Comparison of ENCODE assay signal across 33 mouse cellular contexts in genomic region chr8:95551577-95551976, GRCm38 (mm10). TPM values are rescaled to one million over a fixed set of nuclear protein-coding genes. Genes with fewer than 3 reads are reported as not detected.
A peak's percentile ranks its signal among the peaks of the same experiment; 100 is the strongest.
DNase-seq lines count a peak whose midpoint lies in the region; ATAC-seq and TF ChIP-seq lines count a peak whose summit lies in the region.
"Had no signal": no experiment of that assay in that cellular context is flagged by ENCODE, and none has a peak within 500 bp of the region (broad histone marks: within the 10 kb centered on the region; RNA-seq: fewer than 3 reads in every experiment).

No protein-coding gene starts in this region.

- 56% methylated on average over 4 of the region's 4 CpGs for WGBS in hindbrain, embryonic 10.5 days
- WGBS in hindbrain, embryonic 13.5 days, result 56% methylated on average over 4 of the region's 4 CpGs
- 62% methylated on average over 4 of the region's 4 CpGs for WGBS in kidney, postnatal 0 days
- WGBS in kidney, embryonic 15.5 days, result 59% methylated on average over 4 of the region's 4 CpGs
- WGBS in liver, embryonic 14.5 days (ENCODE audit: insufficient replicate concordance), result 57% methylated on average over 4 of the region's 4 CpGs
- 61% methylated on average over 4 of the region's 4 CpGs for WGBS in liver, postnatal 0 days (ENCODE audit: insufficient replicate concordance)

- no peak overlapping the region for H3K4me2 ChIP-seq in hindbrain, embryonic 13.5 days
- no peak overlapping the region for H3K4me2 ChIP-seq in kidney, postnatal 0 days (ENCODE audit: low read length)
- no peak overlapping the region for H3K4me2 ChIP-seq in kidney, embryonic 15.5 days
- no peak overlapping the region for H3K4me2 ChIP-seq in liver, embryonic 14.5 days (ENCODE audit: low read depth)
- H3K4me2 ChIP-seq in liver, postnatal 0 days (ENCODE audit: low read depth, low read length), result no peak overlapping the region
- H3K4me2 ChIP-seq: embryonic facial prominence, embryonic 13.5 days; forebrain, embryonic 12.5 days; forebrain, embryonic 15.5 days; heart, embryonic 13.5 days; hindbrain, embryonic 12.5 days had no signal

- DNase-seq in hindbrain, embryonic 10.5 days (ENCODE audit: low spot score), result no peak
- DNase-seq in kidney, postnatal 0 days (ENCODE audit: low spot score), result no peak
- peak in 1 of 3 experiments; percentile 1 for DNase-seq in liver, embryonic 14.5 days (ENCODE audit: low read depth in 3 of 3, low spot score in 3 of 3)
- DNase-seq in liver, postnatal 0 days, result no peak
- no peak for DNase-seq in cerebellum, postnatal 25 days
- DNase-seq in adrenal gland, postnatal 14 days, result no peak
- DNase-seq: adrenal gland, adult 8-10 months; cerebellum, adult 11 months; cerebellum, adult 2 months; cerebellum, adult 9-11 months; cerebellum, postnatal 36 days; embryo, embryonic 11 days; gastrocnemius, postnatal 36 days; heart, adult 2 months; heart, postnatal 14 days; heart, postnatal 4 days had no signal

- H3K4me1 ChIP-seq in hindbrain, embryonic 10.5 days (replicated peaks), result peaks cover 35% of the 10 kb centered on the region
- H3K4me1 ChIP-seq in hindbrain, embryonic 13.5 days (replicated peaks), result peaks cover 8% of the 10 kb centered on the region
- H3K4me1 ChIP-seq in kidney, postnatal 0 days (replicated peaks; ENCODE audit: insufficient read depth, low read length), result no peaks in the 10 kb centered on the region
- H3K4me1 ChIP-seq in kidney, embryonic 15.5 days, result peaks cover 4% of the 10 kb centered on the region; the same call in 1 of the 2 replicates
- H3K4me1 ChIP-seq in liver, embryonic 14.5 days (replicated peaks; ENCODE audit: control insufficient read depth in 2 of 2, insufficient read depth in 2 of 2, low read length in 1 of 2), result peaks cover 0 to 2% of the 10 kb centered on the region in 2 experiments; a peak in 1 of 4 replicates
- H3K4me1 ChIP-seq in liver, postnatal 0 days (ENCODE audit: insufficient read depth), result no peaks in the 10 kb centered on the region
- H3K4me1 ChIP-seq: embryonic facial prominence, embryonic 13.5 days had no signal

- H3K9me3 ChIP-seq in hindbrain, embryonic 10.5 days, result no peaks in the 10 kb centered on the region
- H3K9me3 ChIP-seq in hindbrain, embryonic 13.5 days, result no peaks in the 10 kb centered on the region
- H3K9me3 ChIP-seq in kidney, postnatal 0 days (replicated peaks; ENCODE audit: low read length), result no peaks in the 10 kb centered on the region
- H3K9me3 ChIP-seq in kidney, embryonic 15.5 days (replicated peaks), result no peaks in the 10 kb centered on the region
- no peaks in the 10 kb centered on the region for H3K9me3 ChIP-seq in liver, embryonic 14.5 days (ENCODE audit: control insufficient read depth, low read length)
- H3K9me3 ChIP-seq in liver, postnatal 0 days (ENCODE audit: low read length), result no peaks in the 10 kb centered on the region
- H3K9me3 ChIP-seq: embryonic facial prominence, embryonic 10.5 days; embryonic facial prominence, embryonic 13.5 days; forebrain, embryonic 12.5 days; forebrain, embryonic 15.5 days; heart, embryonic 10.5 days; heart, embryonic 13.5 days; hindbrain, embryonic 12.5 days had no signal

- no peak for TF ChIP-seq EP300 in liver, embryonic 14.5 days (IDR thresholded peaks at IDR 0.05; ENCODE audit: low read depth)
- TF ChIP-seq EP300 in liver, postnatal 0 days (IDR thresholded peaks at IDR 0.05; ENCODE audit: low read depth), result no peak

- no peaks in the 10 kb centered on the region for H3K27me3 ChIP-seq in hindbrain, embryonic 10.5 days (ENCODE audit: insufficient read depth, poor library complexity, severe bottlenecking)
- no peaks in the 10 kb centered on the region for H3K27me3 ChIP-seq in hindbrain, embryonic 13.5 days
- no peaks in the 10 kb centered on the region for H3K27me3 ChIP-seq in kidney, postnatal 0 days (ENCODE audit: insufficient read depth, low read length)
- no peaks in the 10 kb centered on the region for H3K27me3 ChIP-seq in kidney, embryonic 15.5 days
- H3K27me3 ChIP-seq in liver, embryonic 14.5 days (ENCODE audit: control insufficient read depth, insufficient read depth, low read length), result no peaks in the 10 kb centered on the region
- H3K27me3 ChIP-seq in liver, postnatal 0 days (ENCODE audit: insufficient read depth, low read length), result no peaks in the 10 kb centered on the region
- H3K27me3 ChIP-seq: embryonic facial prominence, embryonic 13.5 days; forebrain, embryonic 12.5 days; forebrain, embryonic 15.5 days; heart, embryonic 13.5 days; hindbrain, embryonic 12.5 days had no signal

- no peak for ATAC-seq in hindbrain, embryonic 13.5 days (ENCODE audit: low FRiP score)
- ATAC-seq in kidney, postnatal 0 days (replicated peaks; ENCODE audit: low FRiP score, low read depth), result peak; percentile 43; the same call in 1 of the 2 replicates
- no peak for ATAC-seq in kidney, embryonic 15.5 days (replicated peaks; ENCODE audit: low FRiP score)
- peak; percentile 52; the same call in 1 of the 2 replicates for ATAC-seq in liver, embryonic 14.5 days (ENCODE audit: insufficient read depth)
- ATAC-seq in liver, postnatal 0 days, result peak; percentile 85
- ATAC-seq: activated CD4-positive, CD25-positive, alpha-beta regulatory T cell, adult 4 months; forebrain, embryonic 15.5 days; hindbrain, embryonic 16.5 days had no signal

- H3K9ac ChIP-seq in hindbrain, embryonic 13.5 days, result no peak overlapping the region
- H3K9ac ChIP-seq in kidney, postnatal 0 days (ENCODE audit: low read depth, low read length), result no peak overlapping the region
- no peak overlapping the region for H3K9ac ChIP-seq in kidney, embryonic 15.5 days
- no peak overlapping the region for H3K9ac ChIP-seq in liver, embryonic 14.5 days (replicated peaks)
- H3K9ac ChIP-seq in liver, postnatal 0 days (replicated peaks), result no peak overlapping the region
- H3K9ac ChIP-seq: embryonic facial prominence, embryonic 13.5 days; forebrain, embryonic 12.5 days; forebrain, embryonic 15.5 days; heart, embryonic 13.5 days; hindbrain, embryonic 12.5 days had no signal

- H3K4me3 ChIP-seq in hindbrain, embryonic 10.5 days, result no peak overlapping the region
- no peak overlapping the region for H3K4me3 ChIP-seq in hindbrain, embryonic 13.5 days
- H3K4me3 ChIP-seq in kidney, postnatal 0 days (replicated peaks; ENCODE audit: low read depth, low read length), result no peak overlapping the region
- no peak overlapping the region for H3K4me3 ChIP-seq in kidney, embryonic 15.5 days (replicated peaks)
- H3K4me3 ChIP-seq in liver, embryonic 14.5 days (ENCODE audit: insufficient read depth in 1 of 2, low read depth in 2 of 2, low read length in 2 of 2), result no peak overlapping the region
- H3K4me3 ChIP-seq in liver, postnatal 0 days (ENCODE audit: low read depth, low read length), result no peak overlapping the region
- H3K4me3 ChIP-seq: embryonic facial prominence, embryonic 10.5 days; embryonic facial prominence, embryonic 13.5 days; erythroblast, embryonic 14.5 days; forebrain, embryonic 12.5 days; forebrain, embryonic 15.5 days; heart, adult 2 months; heart, embryonic 10.5 days; heart, embryonic 13.5 days; hindbrain, embryonic 12.5 days had no signal

- H3K36me3 ChIP-seq in hindbrain, embryonic 10.5 days, result no peaks in the 10 kb centered on the region
- no peaks in the 10 kb centered on the region for H3K36me3 ChIP-seq in hindbrain, embryonic 13.5 days
- no peaks in the 10 kb centered on the region for H3K36me3 ChIP-seq in kidney, postnatal 0 days (ENCODE audit: insufficient read depth, low read length)
- H3K36me3 ChIP-seq in kidney, embryonic 15.5 days, result no peaks in the 10 kb centered on the region
- H3K36me3 ChIP-seq in liver, embryonic 14.5 days (replicated peaks; ENCODE audit: control insufficient read depth, insufficient read depth, low read depth), result no peaks in the 10 kb centered on the region
- no peaks in the 10 kb centered on the region for H3K36me3 ChIP-seq in liver, postnatal 0 days (replicated peaks; ENCODE audit: insufficient read depth, low read length)
- H3K36me3 ChIP-seq: embryonic facial prominence, embryonic 10.5 days; embryonic facial prominence, embryonic 13.5 days; forebrain, embryonic 12.5 days; forebrain, embryonic 15.5 days; heart, embryonic 10.5 days; heart, embryonic 13.5 days; hindbrain, embryonic 12.5 days had no signal

- no peak for TF ChIP-seq CTCF in kidney, postnatal 0 days (IDR thresholded peaks at IDR 0.05; ENCODE audit: low read depth)
- no peak for TF ChIP-seq CTCF in liver, embryonic 14.5 days (IDR thresholded peaks at IDR 0.05; ENCODE audit: low read depth)
- no peak for TF ChIP-seq CTCF in liver, postnatal 0 days (IDR thresholded peaks at IDR 0.05; ENCODE audit: low read depth)

- H3K27ac ChIP-seq in hindbrain, embryonic 10.5 days, result peak overlapping the region; percentile 29; the same call in 1 of the 2 replicates
- H3K27ac ChIP-seq in hindbrain, embryonic 13.5 days, result no peak overlapping the region
- no peak overlapping the region for H3K27ac ChIP-seq in kidney, postnatal 0 days
- H3K27ac ChIP-seq in kidney, embryonic 15.5 days, result no peak overlapping the region
- no peak overlapping the region for H3K27ac ChIP-seq in liver, embryonic 14.5 days
- H3K27ac ChIP-seq in liver, postnatal 0 days (ENCODE audit: low read depth), result no peak overlapping the region
- H3K27ac ChIP-seq: embryonic facial prominence, embryonic 10.5 days; embryonic facial prominence, embryonic 13.5 days; forebrain, embryonic 12.5 days; forebrain, embryonic 15.5 days; heart, adult 2 months; heart, embryonic 10.5 days; heart, embryonic 13.5 days; hindbrain, embryonic 12.5 days had no signal

RNA-seq across cellular contexts. Expression of gene Ccdc113, which starts 17.7 kb away (rescaled TPM):
- polyA plus RNA-seq in hindbrain, embryonic 10.5 days (2016; fragmentation: Nextera tagmentation; extraction: Ambion mirVana), result 0.98 and 2.6 TPM in 2 replicates
- polyA plus RNA-seq in hindbrain, embryonic 13.5 days (2015; fragmentation: Nextera tagmentation; extraction: Ambion mirVana), result 1.9 and 3.0 TPM in 2 replicates
- 1.5 and 2.2 TPM in 2 replicates for polyA plus RNA-seq in kidney, postnatal 0 days (2015; fragmentation: Nextera tagmentation; extraction: Ambion mirVana)
- 0.59 and 0.83 TPM in 2 replicates for polyA plus RNA-seq in kidney, embryonic 15.5 days (2015; fragmentation: Nextera tagmentation; extraction: Ambion mirVana)
- not detected in 2 replicates for polyA plus RNA-seq in liver, embryonic 14.5 days (2012; rRNA removed)
- polyA plus RNA-seq in liver, embryonic 14.5 days (2014; fragmentation: Nextera tagmentation; extraction: Ambion mirVana), result not detected in 2 replicates
- polyA plus RNA-seq in liver, postnatal 0 days (2015; fragmentation: Nextera tagmentation; extraction: Ambion mirVana), result not detected in 2 replicates
- 0.98 and 1.7 TPM in 2 replicates for total RNA-seq in adrenal gland, postnatal 14 days (2021)
- total RNA-seq: gastrocnemius, adult 8-10 months; gastrocnemius, postnatal 36 days; granulocyte monocyte progenitor cell, adult 5-6 weeks; heart, adult 2 months; heart, postnatal 14 days had no signal
- polyA plus RNA-seq: activated CD4-positive, CD25-positive, alpha-beta regulatory T cell, adult 4 months; erythroblast, embryonic 14.5 days had no signal

RNA-seq across cellular contexts. Expression of gene Prss54, which starts 24.6 kb away (rescaled TPM):
- not detected in 2 replicates for polyA plus RNA-seq in hindbrain, embryonic 10.5 days (2016; fragmentation: Nextera tagmentation; extraction: Ambion mirVana)
- not detected in 2 replicates for polyA plus RNA-seq in hindbrain, embryonic 13.5 days (2015; fragmentation: Nextera tagmentation; extraction: Ambion mirVana)
- polyA plus RNA-seq in kidney, postnatal 0 days (2015; fragmentation: Nextera tagmentation; extraction: Ambion mirVana), result not detected in 2 replicates
- not detected in 2 replicates for polyA plus RNA-seq in kidney, embryonic 15.5 days (2015; fragmentation: Nextera tagmentation; extraction: Ambion mirVana)
- not detected in 2 replicates for polyA plus RNA-seq in liver, embryonic 14.5 days (2012; rRNA removed)
- polyA plus RNA-seq in liver, embryonic 14.5 days (2014; fragmentation: Nextera tagmentation; extraction: Ambion mirVana), result not detected in 2 replicates
- not detected in 2 replicates for polyA plus RNA-seq in liver, postnatal 0 days (2015; fragmentation: Nextera tagmentation; extraction: Ambion mirVana)
- total RNA-seq in adrenal gland, postnatal 14 days (2021), result not detected in 2 replicates
- total RNA-seq: adrenal gland, adult 8-10 months; adrenal gland, postnatal 4 days; ES-E14; gastrocnemius, adult 8-10 months; gastrocnemius, postnatal 36 days; granulocyte monocyte progenitor cell, adult 5-6 weeks; heart, adult 2 months; heart, postnatal 14 days; heart, postnatal 4 days had no signal
- polyA plus RNA-seq: activated CD4-positive, CD25-positive, alpha-beta regulatory T cell, adult 4 months; cerebellum, adult 2 months; embryonic facial prominence, embryonic 10.5 days; embryonic facial prominence, embryonic 13.5 days; erythroblast, embryonic 14.5 days; forebrain, embryonic 12.5 days; forebrain, embryonic 15.5 days; heart, adult 2 months; heart, embryonic 10.5 days; heart, embryonic 13.5 days; heart, embryonic 16.5 days; hindbrain, embryonic 12.5 days; hindbrain, embryonic 16.5 days had no signal

Comparison
In these comparisons a context has a peak if more than half of its experiments do, and no peak if none do; other contexts are left out.
1. ATAC-seq: peak in kidney, postnatal 0 days (single experiment), liver, embryonic 14.5 days (single experiment) and liver, postnatal 0 days (single experiment); none in hindbrain, embryonic 13.5 days (single experiment) and kidney, embryonic 15.5 days (single experiment).